ENCODE assay signal across 1 mouse cellular context in genomic region chr15:78930801-78931426, GRCm38 (mm10).
A peak's percentile ranks its signal among the peaks of the same experiment; 100 is the strongest.
TF ChIP-seq lines count a peak whose summit lies in the region.

No protein-coding gene starts in this region.

TF ChIP-seq in MEL, 35 proteins besides CTCF, POLR2A, EP300 and RAD21 (continued from another document):
- TF ChIP-seq CHD2 (IDR thresholded peaks at IDR 0.05; ENCODE audit: low read length), result peak; percentile 37; the same call in 1 of the 2 replicates
